Mouse (Mus musculus) CH12F3 (cell line): Measurements from ENCODE around the gene Mrpl42.

Experiments
- in situ Hi-C: fragments of 300-500 bp; cut with MboI; formaldehyde crosslinking; loops from 2 replicates; pipeline ENCODE4 v1.14.3; 2020; ENCODE audit warnings: low sequenced_read_pairs

Mrpl42 gene

DNA sequence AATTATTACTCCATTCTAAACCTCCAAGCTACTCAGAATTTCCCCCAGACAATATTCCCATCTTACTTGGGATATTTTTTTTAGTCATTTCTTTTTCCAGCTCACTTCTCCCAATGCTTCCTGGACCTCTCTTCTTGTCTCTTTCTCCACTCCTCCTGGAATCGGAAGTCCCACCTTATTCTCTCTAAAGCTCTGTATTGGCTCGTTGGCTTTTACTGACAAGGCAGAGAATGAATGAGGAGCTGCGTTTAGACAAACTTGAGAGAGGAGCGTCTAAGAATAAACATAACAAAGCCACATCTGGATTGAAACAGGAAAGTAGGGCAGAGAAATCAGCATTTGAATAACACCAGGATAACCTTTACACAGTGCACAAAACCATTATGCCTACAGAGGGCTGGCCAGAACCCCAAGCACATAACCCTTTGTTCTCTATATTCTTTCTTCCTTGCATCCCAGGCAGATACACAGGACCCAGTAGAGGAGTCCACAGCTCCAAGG lies 40.6 kb downstream of the Mrpl42 start:
- in situ Hi-C loops: no loop called here

DNA sequence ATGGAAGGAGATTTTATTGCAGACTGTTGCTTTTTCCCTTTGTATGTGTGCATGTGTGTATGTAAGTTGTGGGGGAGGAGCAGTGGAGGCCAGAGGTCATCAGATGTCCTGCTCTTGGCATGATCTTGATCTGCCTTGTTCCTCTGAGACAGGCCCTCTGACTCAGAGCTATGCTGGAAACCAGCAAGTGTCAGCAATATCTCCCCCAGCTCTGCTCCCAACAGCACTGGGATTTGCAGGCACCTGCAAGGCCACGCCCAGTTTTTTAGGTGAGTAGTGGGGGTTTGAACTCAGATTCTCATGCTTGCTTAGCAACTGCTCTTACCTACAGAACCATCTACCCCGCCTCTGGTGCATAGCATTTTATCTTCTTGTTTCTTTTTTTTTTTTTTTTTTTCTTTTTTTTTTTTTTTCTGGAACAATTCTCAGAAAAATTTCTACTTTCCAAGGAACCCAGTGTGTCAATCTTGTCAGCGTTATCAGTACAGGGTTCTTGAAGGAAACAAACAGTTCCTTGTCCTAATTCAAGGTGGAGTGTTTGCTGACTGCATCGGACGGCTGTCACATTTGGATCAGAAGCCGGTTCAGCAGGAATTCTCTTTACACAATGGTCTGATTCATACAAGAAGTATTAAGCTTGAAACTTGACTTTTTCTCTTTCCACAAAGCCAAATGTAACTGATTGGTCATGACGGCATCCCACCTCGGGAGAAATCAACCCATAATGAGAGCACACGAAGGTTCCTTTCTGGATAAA lies 43.5 kb downstream of the Mrpl42 start:
- in situ Hi-C loops: no loop called here

GRCm38 (mm10) chr10:95457367-95458049 lies 44.2 kb downstream of the Mrpl42 start:
- in situ Hi-C loops: no loop called here

DNA sequence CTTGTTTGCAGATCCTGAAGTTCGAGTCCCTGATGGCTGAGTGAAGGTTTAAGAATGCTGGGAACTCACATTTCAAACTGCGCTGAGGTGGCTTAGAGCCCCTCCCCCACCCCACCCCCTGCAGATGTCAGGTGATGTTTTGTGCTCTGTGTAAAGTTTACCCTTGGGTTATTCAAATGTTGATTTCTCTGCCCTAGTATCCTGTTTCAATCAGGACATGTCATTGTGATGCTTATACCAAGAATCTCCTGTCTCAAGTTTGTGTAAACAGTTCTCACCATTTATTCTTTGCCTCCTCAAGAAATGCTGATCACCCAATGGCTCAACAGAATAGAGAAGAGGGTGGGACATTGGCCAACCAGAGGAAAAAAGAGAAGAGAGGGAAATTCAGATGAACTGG lies 45.6 kb downstream of the Mrpl42 start:
- in situ Hi-C loops: no loop called here

DNA sequence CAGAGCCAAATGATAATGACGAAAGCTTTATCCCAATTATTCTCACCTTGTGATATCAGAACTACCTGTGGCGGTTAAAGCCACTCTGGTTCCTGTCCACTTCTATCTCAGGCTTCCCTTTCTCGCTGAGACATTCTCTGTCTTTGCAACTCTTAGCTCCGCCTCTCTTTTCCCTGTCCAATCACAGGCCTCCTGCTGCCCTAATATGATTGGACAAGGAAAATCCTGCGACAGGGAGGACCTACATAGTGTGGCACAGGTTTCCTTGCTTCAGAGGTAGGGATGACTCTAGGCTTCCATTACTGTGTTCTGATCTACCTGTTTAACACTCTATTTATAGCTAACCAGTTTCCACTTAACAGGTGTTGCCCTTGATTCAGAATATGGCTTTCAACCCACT lies 48.5 kb downstream of the Mrpl42 start:
- in situ Hi-C loops: no loop called here

- in situ Hi-C loops: loop anchor here (25.0 kb wide), 1 partner anchor 812 kb away; no protein-coding TSS in a partner anchor
These were observed 52.7 kb downstream of the Mrpl42 start for GRCm38 (mm10) chr10:95449033-95449432.

DNA sequence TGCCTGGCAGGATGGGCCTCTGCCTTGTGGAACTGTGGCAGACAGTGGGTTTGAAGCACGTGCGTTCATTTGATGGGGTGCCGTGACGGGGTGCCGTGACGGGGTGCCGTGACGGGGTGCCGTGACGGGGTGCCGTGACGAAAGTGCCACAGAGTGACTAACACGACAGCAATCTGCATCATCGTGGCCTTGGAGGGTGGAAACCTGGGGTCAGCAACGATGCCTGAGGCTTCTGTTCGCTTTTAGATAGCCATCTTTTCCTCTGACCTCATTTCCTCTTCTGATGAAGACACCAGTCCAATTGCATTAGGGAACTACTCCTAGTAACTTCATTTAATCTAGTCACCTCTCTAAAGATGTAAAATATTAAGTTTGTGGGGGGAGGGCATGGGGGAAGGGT lies 53.8 kb downstream of the Mrpl42 start:
- in situ Hi-C loops: loop anchor here (25.0 kb wide), 1 partner anchor 811 kb away; no protein-coding TSS in a partner anchor

DNA sequence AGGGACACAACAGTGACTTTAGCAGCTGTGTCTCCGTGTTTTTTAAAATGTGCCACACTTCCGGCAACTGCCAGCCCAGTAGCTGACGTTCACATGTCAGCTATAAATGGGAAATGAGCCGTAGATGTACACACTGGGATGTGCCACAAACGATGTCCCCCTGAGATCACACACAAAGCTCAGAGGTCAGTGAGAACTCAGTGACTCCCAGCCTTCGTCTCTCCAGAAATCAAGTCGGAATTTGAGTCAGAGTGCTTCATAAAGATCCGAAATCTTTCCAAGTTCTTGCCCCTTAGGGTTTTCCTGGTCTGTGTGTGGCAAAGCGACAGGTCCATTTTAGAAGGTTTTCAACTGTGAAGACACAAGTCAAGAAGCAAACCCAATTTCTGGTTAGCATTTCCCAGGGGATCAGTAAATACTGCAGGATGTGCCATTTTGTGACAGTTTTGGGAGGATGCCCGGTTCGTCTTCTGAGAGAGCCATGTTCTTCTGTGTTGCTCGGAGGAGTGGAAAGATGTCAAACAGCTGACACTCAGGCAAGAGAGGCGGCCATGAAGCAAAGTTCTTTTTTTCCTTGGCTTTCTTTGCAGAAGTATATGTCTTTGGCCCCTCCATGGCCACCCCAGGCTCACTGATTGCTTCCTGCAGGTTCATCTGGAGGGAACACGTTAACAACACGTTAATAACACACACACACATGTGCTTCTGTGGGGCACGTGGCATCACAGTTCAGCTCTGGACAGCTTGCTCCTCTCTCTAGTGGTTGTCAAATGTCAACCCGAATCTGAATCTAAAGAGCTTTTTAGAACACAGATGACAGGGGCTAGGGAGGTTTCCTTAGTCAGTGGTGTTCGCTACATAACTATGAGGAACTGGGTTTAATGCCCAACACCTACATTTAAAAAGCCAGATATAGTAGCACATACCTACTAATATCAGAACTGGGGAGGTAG lies 56.4 kb downstream of the Mrpl42 start:
- in situ Hi-C loops: loop anchor here (25.0 kb wide), 1 partner anchor 808 kb away; no protein-coding TSS in a partner anchor

DNA sequence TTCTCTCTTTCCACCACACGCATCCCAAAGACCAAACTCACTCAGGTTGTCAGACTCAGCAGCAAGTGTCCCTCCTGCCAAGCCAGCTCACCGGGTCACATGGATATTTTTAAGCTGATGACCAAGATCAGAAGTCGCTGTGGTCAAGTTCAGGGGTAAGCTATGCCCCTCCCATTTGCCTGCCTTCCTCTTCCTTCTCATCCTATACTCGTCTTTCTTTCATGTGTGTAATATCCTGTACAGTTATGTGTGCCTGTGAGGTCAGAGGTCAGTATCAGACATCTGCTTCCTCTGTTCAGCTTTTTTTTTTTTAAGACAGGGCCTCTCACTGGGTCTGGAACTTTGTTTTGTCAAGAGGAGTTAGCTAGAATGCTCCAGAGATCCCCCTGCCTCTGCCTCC lies 59.4 kb downstream of the Mrpl42 start:
- in situ Hi-C loops: loop anchor here (25.0 kb wide), 1 partner anchor 805 kb away; no protein-coding TSS in a partner anchor

- in situ Hi-C loops: loop anchor here (25.0 kb wide), 1 partner anchor 803 kb away; no protein-coding TSS in a partner anchor
These were observed 61.2 kb downstream of the Mrpl42 start for GRCm38 (mm10) chr10:95440566-95440965.

DNA sequence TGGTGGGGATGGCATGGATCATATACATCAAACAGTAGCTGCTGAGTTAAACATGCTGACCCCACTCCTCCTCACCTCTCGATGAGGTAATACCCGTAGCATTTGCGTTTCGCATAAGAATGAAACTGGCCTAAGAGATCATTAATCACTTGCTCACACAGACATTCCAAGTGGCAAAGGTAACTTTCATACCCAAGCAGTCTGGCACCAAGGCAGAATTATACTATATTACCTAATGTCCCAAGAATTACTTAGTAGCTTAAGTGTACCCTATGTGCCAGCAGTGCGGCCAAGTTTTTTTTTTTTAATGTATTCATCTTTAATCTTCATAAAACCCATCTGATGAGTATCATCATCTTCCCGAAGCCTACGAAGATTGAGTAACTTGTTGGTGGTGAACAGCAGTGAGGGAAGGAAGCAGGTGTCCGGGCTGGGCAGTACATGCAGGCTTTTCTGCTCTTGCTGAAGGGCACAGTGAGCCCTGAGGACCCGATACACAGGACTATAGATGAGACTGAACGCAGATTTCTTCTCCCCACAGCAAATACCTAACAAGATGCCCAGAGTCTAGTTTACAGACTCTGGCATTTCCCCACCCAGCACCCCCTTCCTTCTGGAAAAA lies 61.9 kb downstream of the Mrpl42 start:
- in situ Hi-C loops: loop anchor here (25.0 kb wide), 1 partner anchor 803 kb away; no protein-coding TSS in a partner anchor

DNA sequence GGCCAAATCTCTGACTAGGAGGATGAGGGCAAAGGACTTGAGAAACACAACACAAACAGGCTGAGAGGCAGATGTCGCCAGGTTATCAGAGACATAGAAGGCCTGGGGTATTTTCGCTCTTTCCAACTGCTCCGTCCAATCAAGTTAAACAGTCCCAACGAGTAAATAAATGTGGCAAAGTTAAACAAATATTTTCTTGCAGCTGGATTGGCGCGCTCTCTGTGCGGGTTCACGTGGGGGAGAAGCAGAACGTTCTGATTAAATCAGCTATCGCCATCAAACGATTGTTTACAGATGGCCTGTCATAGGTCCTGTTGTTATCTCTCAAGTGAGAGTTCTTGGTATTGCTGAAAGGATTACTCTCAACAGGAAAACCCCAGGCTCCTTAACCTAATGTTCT lies 62.8 kb downstream of the Mrpl42 start:
- in situ Hi-C loops: loop anchor here (25.0 kb wide), 1 partner anchor 802 kb away; no protein-coding TSS in a partner anchor
